Mouse (Mus musculus) spleen, postnatal 36 days (tissue): ENCODE measurements around the gene Hist1h2an.
"Not testable (repeated sequence)": the region's sequence is repeated elsewhere in the genome, so short reads cannot be mapped to it uniquely, and the experiment has no call there.

ENCODE experiments used
- DNase-seq, 2 experiments: peaks; one replicate each; pipeline ENCODE4 v3.0.0; 2022; ENCODE audit warnings: low spot score in 2 of 2, mixed read lengths in 1 of 2

Gene Hist1h2an

GRCm38 (mm10) chr13:21786899-21787629, at the start of gene Hist1h2an, which contains the start of gene Hist1h2bp:
Gene Hist1h2an (minus strand): TSS chr13:21787218.
Gene Hist1h2bp (plus strand): TSS chr13:21787461.
- DNase-seq, result peak; percentile 90 to 94

- DNase-seq, result not testable (repeated sequence)
Observed at GRCm38 (mm10) chr13:21833461-21833860, 46.4 kb upstream of the Hist1h2an start, which contains the start of the genes Hist1h2ap and Hist1h2br. Gene Hist1h2ap (minus strand): TSS chr13:21833507. Gene Hist1h2br (plus strand): TSS chr13:21833743.

GRCm38 (mm10) chr13:21831418-21832394, 44.7 kb upstream of the Hist1h2an start, which contains the start of gene Hist1h4n:
Gene Hist1h4n (minus strand): TSS chr13:21832196.
- peak; percentile 60 to 63 for DNase-seq

GRCm38 (mm10) chr13:21830344-21830743, 43.3 kb upstream of the Hist1h2an start:
- DNase-seq, result no peak

- no peak for DNase-seq
Observed at GRCm38 (mm10) chr13:21828511-21828910, 41.5 kb upstream of the Hist1h2an start.

- DNase-seq, result not testable (repeated sequence)
Observed at GRCm38 (mm10) chr13:21820082-21820890, 33.3 kb upstream of the Hist1h2an start.

GRCm38 (mm10) chr13:21812092-21812491, 25.1 kb upstream of the Hist1h2an start:
- not testable (repeated sequence) for DNase-seq

- DNase-seq, result peak; percentile 67 to 72
Observed at GRCm38 (mm10) chr13:21811539-21811938, 24.5 kb upstream of the Hist1h2an start, which contains the start of gene Hist1h4m. Gene Hist1h4m (plus strand): TSS chr13:21811746.

- DNase-seq, result not testable (repeated sequence)
Observed at GRCm38 (mm10) chr13:21811074-21811473, 24.1 kb upstream of the Hist1h2an start.

GRCm38 (mm10) chr13:21810073-21810472, 23.1 kb upstream of the Hist1h2an start, which contains the start of the genes Hist1h2bq and Hist1h2ao:
Gene Hist1h2bq (minus strand): TSS chr13:21810197.
Gene Hist1h2ao (plus strand): TSS chr13:21810465.
- not testable (repeated sequence) for DNase-seq

- DNase-seq, result not testable (repeated sequence)
Observed at GRCm38 (mm10) chr13:21803058-21803457, 16.0 kb upstream of the Hist1h2an start.

GRCm38 (mm10) chr13:21797163-21797562, 10.1 kb upstream of the Hist1h2an start:
- DNase-seq, result not testable (repeated sequence)

- DNase-seq, result no peak
Observed at GRCm38 (mm10) chr13:21795584-21795983, 8.6 kb upstream of the Hist1h2an start.

GRCm38 (mm10) chr13:21790601-21791283, 3.7 kb upstream of the Hist1h2an start:
- DNase-seq, result no peak

- DNase-seq, result no peak
Observed at GRCm38 (mm10) chr13:21789925-21790324, 2.9 kb upstream of the Hist1h2an start.

- DNase-seq, result no peak
Observed at GRCm38 (mm10) chr13:21787760-21788593, 959 bp upstream of the Hist1h2an start.

- no peak for DNase-seq
Observed at GRCm38 (mm10) chr13:21786189-21786898, 674 bp downstream of the Hist1h2an start.

GRCm38 (mm10) chr13:21784311-21784710, 2.7 kb downstream of the Hist1h2an start:
- DNase-seq, result no peak

- DNase-seq, result peak; percentile 21 to 45
Observed at GRCm38 (mm10) chr13:21783734-21784161, 3.3 kb downstream of the Hist1h2an start.
